Mouse (Mus musculus): ENCODE results near the gene Lig1. TPM values are rescaled to one million over a fixed set of nuclear protein-coding genes. Genes with fewer than 3 reads are reported as not detected.

Lig1 gene
- polyA plus RNA-seq, 1 experiment, result 49.4 TPM

DNA sequence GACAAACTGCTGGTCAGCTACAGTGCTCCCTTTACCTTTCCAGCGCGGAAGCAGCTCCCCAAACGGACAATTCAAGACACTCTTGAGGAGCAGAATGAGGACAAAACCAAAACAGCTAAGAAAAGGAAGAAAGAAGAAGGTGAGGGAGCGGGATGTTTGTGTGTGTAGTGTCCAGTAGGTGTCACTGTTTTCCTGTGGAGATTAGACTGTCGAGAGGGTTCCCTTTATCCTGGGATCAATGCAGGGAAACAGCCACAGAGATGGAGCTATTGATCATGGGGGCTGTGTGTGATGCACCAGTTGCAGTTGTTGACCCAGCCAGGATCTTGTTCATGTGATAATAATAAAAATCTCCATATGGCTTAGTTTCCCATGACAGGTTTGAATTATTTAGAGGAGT lies 11.5 kb downstream of the Lig1 start:
- Histone ChIP-seq H3K27ac (ENCODE audit: insufficient read depth, low read depth, low read length) (no peak overlapping the region), H3K4me3 (ENCODE audit: insufficient read depth, low read length) (no peak overlapping the region), H3K4me1 (ENCODE audit: control insufficient read depth, insufficient read depth, low read length) (peaks cover 5% of the 10 kb centered on the region; the same call in 1 of the 2 replicates)
- TF ChIP-seq POLR2A (IDR thresholded peaks at IDR 0.05; ENCODE audit: borderline replicate concordance, low read depth, low read length) (no peak), CTCF (IDR thresholded peaks at IDR 0.05; ENCODE audit: low read depth, low read length) (no peak; the same call in none of the 2 replicates)

DNA sequence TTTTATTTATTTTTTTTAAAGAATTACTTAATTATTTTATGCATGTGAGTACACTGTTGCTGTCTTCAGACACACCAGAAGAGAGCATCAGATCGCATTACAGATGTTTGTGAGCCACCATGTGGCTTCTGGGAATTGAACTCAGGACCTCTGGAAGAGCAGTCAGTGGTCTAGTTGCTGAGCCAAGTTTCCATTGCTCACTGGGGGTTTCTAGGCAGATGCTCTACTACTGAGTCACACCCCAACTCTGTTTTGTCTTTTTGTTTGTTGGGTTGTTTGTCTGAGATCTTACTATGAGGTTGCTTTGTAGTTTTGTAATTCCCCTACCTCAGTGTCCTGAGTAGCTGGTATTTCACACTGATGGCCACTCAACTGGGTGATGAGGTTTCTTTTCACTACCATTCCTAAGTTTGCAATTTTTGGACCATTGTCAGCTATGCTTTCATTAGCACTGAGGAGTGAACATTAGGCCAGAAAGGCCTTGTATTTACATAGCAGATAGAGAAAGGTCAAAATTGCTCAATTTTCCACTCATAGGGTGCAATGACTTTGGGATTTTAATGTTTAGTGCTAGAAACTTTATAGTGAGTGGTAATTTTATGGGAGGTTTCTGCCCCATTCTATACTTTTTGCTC lies 13.1 kb downstream of the Lig1 start:
- H3K4me1 ChIP-seq (ENCODE audit: control insufficient read depth, insufficient read depth, low read length), result peaks cover 5% of the 10 kb centered on the region; the same call in 1 of the 2 replicates
- H3K27ac ChIP-seq (ENCODE audit: insufficient read depth, low read depth, low read length), result no peak overlapping the region
- H3K4me3 ChIP-seq (ENCODE audit: insufficient read depth, low read length), result no peak overlapping the region
- TF ChIP-seq POLR2A (IDR thresholded peaks at IDR 0.05; ENCODE audit: borderline replicate concordance, low read depth, low read length) (no peak), CTCF (IDR thresholded peaks at IDR 0.05; ENCODE audit: low read depth, low read length) (no peak)

- Histone ChIP-seq H3K27ac (ENCODE audit: insufficient read depth, low read depth, low read length) (no peak overlapping the region), H3K4me1 (ENCODE audit: control insufficient read depth, insufficient read depth, low read length) (peaks cover 5% of the 10 kb centered on the region; the same call in 1 of the 2 replicates), H3K4me3 (ENCODE audit: insufficient read depth, low read length) (no peak overlapping the region)
- TF ChIP-seq POLR2A (IDR thresholded peaks at IDR 0.05; ENCODE audit: borderline replicate concordance, low read depth, low read length) (no peak), CTCF (IDR thresholded peaks at IDR 0.05; ENCODE audit: low read depth, low read length) (no peak)
Measured at GRCm38 (mm10) chr7:13291370-13291769, 14.3 kb downstream of the Lig1 start.

- no peak overlapping the region for H3K27ac ChIP-seq (ENCODE audit: insufficient read depth, low read depth, low read length)
- H3K4me1 ChIP-seq (ENCODE audit: control insufficient read depth, insufficient read depth, low read length), result peaks cover 5% of the 10 kb centered on the region; the same call in 1 of the 2 replicates
- no peak for TF ChIP-seq POLR2A (IDR thresholded peaks at IDR 0.05; ENCODE audit: borderline replicate concordance, low read depth, low read length)
- no peak for TF ChIP-seq CTCF (IDR thresholded peaks at IDR 0.05; ENCODE audit: low read depth, low read length)
- H3K4me3 ChIP-seq (ENCODE audit: insufficient read depth, low read length), result no peak overlapping the region
Measured at GRCm38 (mm10) chr7:13293878-13294855, 17.1 kb downstream of the Lig1 start.

DNA sequence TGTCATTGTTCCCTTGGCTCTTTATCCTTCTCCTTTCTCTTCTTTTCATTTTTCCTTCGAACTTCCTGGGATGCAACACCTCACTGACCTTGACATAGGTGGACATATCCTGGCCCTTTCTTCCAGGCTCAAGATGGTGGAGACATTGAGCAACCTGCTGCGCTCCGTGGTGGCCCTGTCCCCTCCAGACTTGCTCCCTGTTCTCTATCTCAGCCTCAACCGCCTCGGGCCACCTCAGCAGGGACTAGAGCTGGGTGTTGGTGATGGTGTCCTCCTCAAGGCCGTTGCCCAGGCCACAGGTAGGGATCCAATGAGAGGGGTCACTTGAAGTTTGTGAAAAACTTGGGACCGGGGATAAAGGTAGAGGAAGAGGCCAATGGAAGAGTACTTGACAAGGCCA lies 18.2 kb downstream of the Lig1 start:
- H3K4me1 ChIP-seq (ENCODE audit: control insufficient read depth, insufficient read depth, low read length), result peaks cover 5% of the 10 kb centered on the region; the same call in 1 of the 2 replicates
- no peak overlapping the region for H3K4me3 ChIP-seq (ENCODE audit: insufficient read depth, low read length)
- no peak overlapping the region for H3K27ac ChIP-seq (ENCODE audit: insufficient read depth, low read depth, low read length)
- TF ChIP-seq POLR2A (IDR thresholded peaks at IDR 0.05; ENCODE audit: borderline replicate concordance, low read depth, low read length) (no peak), CTCF (IDR thresholded peaks at IDR 0.05; ENCODE audit: low read depth, low read length) (no peak)

- no peak overlapping the region for H3K4me3 ChIP-seq (ENCODE audit: insufficient read depth, low read length)
- TF ChIP-seq CTCF (IDR thresholded peaks at IDR 0.05; ENCODE audit: low read depth, low read length) (no peak), POLR2A (IDR thresholded peaks at IDR 0.05; ENCODE audit: borderline replicate concordance, low read depth, low read length) (no peak)
Measured at GRCm38 (mm10) chr7:13297636-13298035, 20.6 kb downstream of the Lig1 start.

GRCm38 (mm10) chr7:13298821-13299220 lies 21.7 kb downstream of the Lig1 start:
- TF ChIP-seq POLR2A (IDR thresholded peaks at IDR 0.05; ENCODE audit: borderline replicate concordance, low read depth, low read length) (no peak), CTCF (IDR thresholded peaks at IDR 0.05; ENCODE audit: low read depth, low read length) (no peak)
- Histone ChIP-seq H3K4me3 (ENCODE audit: insufficient read depth, low read length) (no peak overlapping the region), H3K27ac (ENCODE audit: insufficient read depth, low read depth, low read length) (no peak overlapping the region), H3K4me1 (ENCODE audit: control insufficient read depth, insufficient read depth, low read length) (peaks cover 12% of the 10 kb centered on the region)

More at GRCm38 (mm10) chr7:13297636-13298035, 20.6 kb downstream of the Lig1 start:
- H3K27ac ChIP-seq (ENCODE audit: insufficient read depth, low read depth, low read length), result no peak overlapping the region
- peaks cover 5% of the 10 kb centered on the region for H3K4me1 ChIP-seq (ENCODE audit: control insufficient read depth, insufficient read depth, low read length)

DNA sequence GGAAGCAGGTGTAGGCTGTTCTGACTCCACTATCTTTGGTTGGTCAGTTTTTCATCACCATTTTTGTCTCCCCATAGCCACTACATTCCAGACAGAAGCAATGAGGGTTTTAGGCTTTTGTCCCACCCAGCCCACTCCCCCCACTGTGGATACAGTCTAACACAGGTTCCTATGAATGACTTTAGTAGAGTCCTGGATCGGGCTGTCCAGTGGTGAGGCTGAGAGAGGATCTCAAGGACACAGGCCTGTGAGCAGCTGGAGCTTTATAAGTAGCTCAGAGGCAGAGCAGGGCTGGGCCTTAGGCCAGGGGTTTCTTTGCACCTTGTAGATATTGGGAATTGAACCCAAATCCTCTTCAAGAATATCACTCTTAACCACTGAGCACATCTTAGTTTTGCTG lies 24.6 kb downstream of the Lig1 start:
- H3K27ac ChIP-seq (ENCODE audit: insufficient read depth, low read depth, low read length), result no peak overlapping the region
- H3K4me1 ChIP-seq (ENCODE audit: control insufficient read depth, insufficient read depth, low read length), result peaks cover 12% of the 10 kb centered on the region
- no peak for TF ChIP-seq CTCF (IDR thresholded peaks at IDR 0.05; ENCODE audit: low read depth, low read length)
- no peak for TF ChIP-seq POLR2A (IDR thresholded peaks at IDR 0.05; ENCODE audit: borderline replicate concordance, low read depth, low read length)
- H3K4me3 ChIP-seq (ENCODE audit: insufficient read depth, low read length), result no peak overlapping the region

DNA sequence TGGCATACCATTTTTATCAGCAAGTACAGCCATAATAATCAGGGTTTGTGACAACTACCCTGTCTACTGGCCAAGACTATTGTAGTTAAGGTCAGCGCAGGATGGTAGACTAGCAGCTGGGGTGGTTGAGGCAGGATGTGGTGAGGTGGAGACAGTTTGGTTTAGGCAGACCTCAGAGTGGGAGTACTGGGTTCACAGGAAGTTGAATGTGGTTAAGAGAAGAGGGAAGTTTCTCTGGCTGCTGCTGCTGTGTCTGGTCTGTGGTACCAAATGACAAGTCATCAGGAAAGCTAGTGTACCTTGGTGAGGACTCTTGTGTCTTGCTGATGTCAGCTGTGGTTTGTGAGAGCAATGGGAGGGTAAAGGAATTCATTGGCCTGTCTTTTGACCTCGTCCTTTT lies 25.7 kb downstream of the Lig1 start:
- no peak overlapping the region for H3K27ac ChIP-seq (ENCODE audit: insufficient read depth, low read depth, low read length)
- H3K4me3 ChIP-seq (ENCODE audit: insufficient read depth, low read length), result no peak overlapping the region
- H3K4me1 ChIP-seq (ENCODE audit: control insufficient read depth, insufficient read depth, low read length), result peaks cover 12% of the 10 kb centered on the region

More for the DNA sequence above, 25.7 kb downstream of the Lig1 start:
- TF ChIP-seq POLR2A (IDR thresholded peaks at IDR 0.05; ENCODE audit: borderline replicate concordance, low read depth, low read length), result no peak
- TF ChIP-seq CTCF (IDR thresholded peaks at IDR 0.05; ENCODE audit: low read depth, low read length), result no peak

Data from bone marrow macrophage, adult 2 months (primary cell).